Mouse (Mus musculus): ENCODE results near the gene Olfr1061. TPM values are rescaled to one million over a fixed set of nuclear protein-coding genes. Genes with fewer than 3 reads are reported as not detected.
"Not testable (repeated sequence)": the region's sequence is repeated elsewhere in the genome, so short reads cannot be mapped to it uniquely, and the experiment has no call there.

The Olfr1061 gene
- total RNA-seq (2021) = not detected

GRCm38 (mm10) chr2:86413950-86414349, at the start of gene Olfr1061:
Gene Olfr1061 (minus strand): TSS chr2:86414050.
- DNase-seq (ENCODE audit: extremely low spot score in 1 of 2, low spot score in 1 of 2) = no peak

GRCm38 (mm10) chr2:86460434-86460833, 46.6 kb upstream of the Olfr1061 start:
- DNase-seq (ENCODE audit: extremely low spot score in 1 of 2, low spot score in 1 of 2) = no peak

GRCm38 (mm10) chr2:86456169-86456568, 42.3 kb upstream of the Olfr1061 start, which contains the start of gene Olfr1066:
Gene Olfr1066 (minus strand): TSS chr2:86456269.
- DNase-seq (ENCODE audit: extremely low spot score in 1 of 2, low spot score in 1 of 2) = no peak

- DNase-seq (ENCODE audit: extremely low spot score in 1 of 2, low spot score in 1 of 2) = not testable (repeated sequence)
Observed at GRCm38 (mm10) chr2:86450491-86450890, 36.6 kb upstream of the Olfr1061 start, which contains the start of gene Olfr1065. Gene Olfr1065 (minus strand): TSS chr2:86450591.

GRCm38 (mm10) chr2:86442101-86442500, 28.3 kb upstream of the Olfr1061 start:
- not testable (repeated sequence) for DNase-seq (ENCODE audit: extremely low spot score in 1 of 2, low spot score in 1 of 2)

- DNase-seq (ENCODE audit: extremely low spot score in 1 of 2, low spot score in 1 of 2) = not testable (repeated sequence)
Observed at GRCm38 (mm10) chr2:86428511-86428910, 14.7 kb upstream of the Olfr1061 start.

GRCm38 (mm10) chr2:86426649-86427048, 12.8 kb upstream of the Olfr1061 start, which contains the start of gene Olfr1062:
Gene Olfr1062 (minus strand): TSS chr2:86426749.
- DNase-seq (ENCODE audit: extremely low spot score in 1 of 2, low spot score in 1 of 2) = not testable (repeated sequence)

GRCm38 (mm10) chr2:86395114-86395513, 18.7 kb downstream of the Olfr1061 start:
- DNase-seq (ENCODE audit: extremely low spot score in 1 of 2, low spot score in 1 of 2) = no peak

- not testable (repeated sequence) for DNase-seq (ENCODE audit: extremely low spot score in 1 of 2, low spot score in 1 of 2)
Observed at GRCm38 (mm10) chr2:86388461-86388860, 25.4 kb downstream of the Olfr1061 start, which contains the start of gene Olfr1058. Gene Olfr1058 (minus strand): TSS chr2:86388561.

GRCm38 (mm10) chr2:86378293-86378692, 35.6 kb downstream of the Olfr1061 start, which contains the start of gene Olfr1057:
Gene Olfr1057 (minus strand): TSS chr2:86378393.
- no peak for DNase-seq (ENCODE audit: extremely low spot score in 1 of 2, low spot score in 1 of 2)

GRCm38 (mm10) chr2:86366342-86366741, 47.5 kb downstream of the Olfr1061 start:
- DNase-seq (ENCODE audit: extremely low spot score in 1 of 2, low spot score in 1 of 2) = not testable (repeated sequence)

Other genes starting within 250 kb of the Olfr1061 start
- not detected for gene Olfr1043, start 246.5 kb downstream of the Olfr1061 start, total RNA-seq (2021)
- gene Olfr1044, start 236.2 kb downstream of the Olfr1061 start, total RNA-seq (2021) = not detected
- not detected for gene Olfr52, start 228.4 kb downstream of the Olfr1061 start, total RNA-seq (2021)
- gene Olfr1045, start 211.0 kb downstream of the Olfr1061 start, total RNA-seq (2021) = not detected
- gene Olfr1046, start 194.7 kb downstream of the Olfr1061 start, total RNA-seq (2021) = not detected
- not detected for gene Olfr1047, start 182.6 kb downstream of the Olfr1061 start, total RNA-seq (2021)
- gene Olfr1048, start 173.8 kb downstream of the Olfr1061 start, total RNA-seq (2021) = not detected
- not detected for gene Olfr1049, start 155.7 kb downstream of the Olfr1061 start, total RNA-seq (2021)
- not detected for gene Olfr1051, start 135.0 kb downstream of the Olfr1061 start, total RNA-seq (2021)
- not detected for gene Olfr1052, start 121.6 kb downstream of the Olfr1061 start, total RNA-seq (2021)
- gene Olfr1053, start 98.8 kb downstream of the Olfr1061 start, total RNA-seq (2021) = not detected
- gene Olfr1054, start 78.6 kb downstream of the Olfr1061 start, total RNA-seq (2021) = not detected
- not detected for gene Olfr1055, start 63.8 kb downstream of the Olfr1061 start, total RNA-seq (2021)
- not detected for gene Olfr1056, start 51.6 kb downstream of the Olfr1061 start, total RNA-seq (2021)
- gene Olfr1057, start 35.7 kb downstream of the Olfr1061 start, total RNA-seq (2021) = not detected
- gene Olfr1058, start 25.5 kb downstream of the Olfr1061 start, total RNA-seq (2021) = not detected
- gene Olfr1062, start 12.7 kb upstream of the Olfr1061 start, total RNA-seq (2021) = not detected
- not detected for gene Olfr1065, start 36.5 kb upstream of the Olfr1061 start, total RNA-seq (2021)
- not detected for gene Olfr1066, start 42.2 kb upstream of the Olfr1061 start, total RNA-seq (2021)
- gene Olfr228, start 73.3 kb upstream of the Olfr1061 start, total RNA-seq (2021) = not detected
- not detected for gene Olfr1076, start 94.4 kb upstream of the Olfr1061 start, total RNA-seq (2021)
- not detected for gene Olfr1079, start 128.4 kb upstream of the Olfr1061 start, total RNA-seq (2021)
- not detected for gene Olfr1080, start 144.2 kb upstream of the Olfr1061 start, total RNA-seq (2021)
- gene Olfr1082, start 184.9 kb upstream of the Olfr1061 start, total RNA-seq (2021) = not detected
- not detected for gene Olfr1084, start 225.7 kb upstream of the Olfr1061 start, total RNA-seq (2021)
- gene Olfr1085, start 248.0 kb upstream of the Olfr1061 start, total RNA-seq (2021) = not detected

Data from layer of hippocampus, postnatal 25 days (tissue).